Comparison of ENCODE assay signal across 8 mouse cellular contexts in the genomic region with DNA sequence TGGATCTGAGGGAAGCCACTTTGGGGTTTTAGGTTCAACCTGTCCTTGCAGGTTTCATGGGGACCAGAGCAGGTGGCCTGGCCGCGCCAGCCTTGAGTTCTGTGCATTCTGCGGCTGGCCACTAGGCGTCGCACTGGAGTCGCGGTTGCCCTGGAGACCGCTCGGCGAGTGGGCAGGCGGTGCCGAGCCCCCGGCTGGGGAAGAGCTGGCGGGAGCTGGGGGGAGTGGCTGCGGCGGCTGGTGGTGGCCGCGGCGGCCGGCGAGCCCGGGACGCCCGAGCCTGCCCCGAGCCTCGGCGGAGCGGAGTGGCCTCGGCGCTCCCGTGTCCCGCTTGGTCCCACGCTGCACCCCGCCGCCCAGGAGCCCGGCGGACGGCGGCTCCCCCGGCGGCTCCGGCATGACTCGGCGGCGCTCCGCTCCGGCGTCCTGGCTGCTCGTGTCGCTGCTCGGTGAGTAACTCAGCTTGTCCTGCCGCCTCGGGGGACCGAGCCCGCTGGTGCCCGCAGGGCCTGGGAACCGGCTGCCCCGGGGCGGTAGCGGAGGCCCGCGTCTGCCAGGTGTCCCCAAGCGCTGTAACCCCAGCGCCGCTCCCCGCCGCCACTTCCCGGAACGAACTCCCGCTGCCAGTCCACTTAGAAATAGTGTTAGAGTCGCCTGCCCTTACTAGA. TPM values are rescaled to one million over a fixed set of nuclear protein-coding genes. Genes with fewer than 3 reads are reported as not detected.
DNase-seq lines count a peak whose midpoint lies in the region; ATAC-seq and TF ChIP-seq lines count a peak whose summit lies in the region.

No protein-coding gene starts in this region.

- no peak for TF ChIP-seq POLR2A in ES-Bruce4 (IDR thresholded peaks at IDR 0.05; ENCODE audit: insufficient read depth, low read length)
- peak; percentile 49; the same call in 1 of the 2 replicates for TF ChIP-seq POLR2A in olfactory bulb, adult 2 months (IDR thresholded peaks at IDR 0.05; ENCODE audit: insufficient read depth, low read depth, low read length)
- TF ChIP-seq POLR2A in thymus, adult 2 months (IDR thresholded peaks at IDR 0.05; ENCODE audit: control insufficient read depth, extremely low read depth, insufficient read depth, low read length, poor library complexity) = no peak

- H3K27me3 ChIP-seq in ES-Bruce4 (ENCODE audit: control insufficient read depth, insufficient read depth, low read length, poor library complexity, severe bottlenecking) = peaks cover 7% of the 10 kb centered on the region
- peaks cover 38% of the 10 kb centered on the region for H3K27me3 ChIP-seq in lung, embryonic 14.5 days (ENCODE audit: insufficient read depth, low read length)
- H3K27me3 ChIP-seq in thymus, adult 2 months (ENCODE audit: control insufficient read depth, insufficient read depth, low read length) = peaks cover 3% of the 10 kb centered on the region

- TF ChIP-seq CTCF in ES-Bruce4 (IDR thresholded peaks at IDR 0.05; ENCODE audit: low read depth, low read length) = peak; percentile 93
- peak; percentile 92 for TF ChIP-seq CTCF in layer of hippocampus, adult 2 months (conservative IDR thresholded peaks at IDR 0.05)
- peak; percentile 96 for TF ChIP-seq CTCF in lung, embryonic 14.5 days (IDR thresholded peaks at IDR 0.05; ENCODE audit: low read depth)
- TF ChIP-seq CTCF in olfactory bulb, adult 2 months (IDR thresholded peaks at IDR 0.05; ENCODE audit: insufficient read depth, low read depth, low read length) = peak; percentile 95
- peak; percentile 98 for TF ChIP-seq CTCF in thymus, adult 2 months (IDR thresholded peaks at IDR 0.05; ENCODE audit: borderline replicate concordance, control insufficient read depth, extremely low read depth, insufficient read depth, low read length, poor library complexity)

- peak overlapping the region; percentile 82 for H3K9ac ChIP-seq in ES-Bruce4 (ENCODE audit: low read depth, poor library complexity, severe bottlenecking)
- H3K9ac ChIP-seq in lung, embryonic 14.5 days = peak overlapping the region; percentile 51

- no peaks in the 10 kb centered on the region for H3K4me1 ChIP-seq in ES-Bruce4 (ENCODE audit: control insufficient read depth, insufficient read depth, low read length)
- H3K4me1 ChIP-seq in lung, embryonic 14.5 days (ENCODE audit: insufficient read depth) = no peaks in the 10 kb centered on the region
- H3K4me1 ChIP-seq in olfactory bulb, adult 2 months (ENCODE audit: control insufficient read depth, insufficient read depth, low read length) = peaks cover 15% of the 10 kb centered on the region
- H3K4me1 ChIP-seq in thymus, adult 2 months (replicated peaks; ENCODE audit: control insufficient read depth, insufficient read depth, low read length) = no peaks in the 10 kb centered on the region

- peak overlapping the region; percentile 70 for H3K4me3 ChIP-seq in ES-Bruce4 (ENCODE audit: low read depth, low read length)
- H3K4me3 ChIP-seq in layer of hippocampus, adult 2 months = peak overlapping the region; percentile 93
- H3K4me3 ChIP-seq in lung, embryonic 14.5 days (ENCODE audit: low read depth, low read length) = peak overlapping the region; percentile 58
- peak overlapping the region; percentile 71 for H3K4me3 ChIP-seq in olfactory bulb, adult 2 months (ENCODE audit: insufficient read depth, low read depth, low read length)
- peak overlapping the region; percentile 41 for H3K4me3 ChIP-seq in thymus, adult 2 months (ENCODE audit: control insufficient read depth, insufficient read depth, low read length)

- TF ChIP-seq EP300 in ES-Bruce4 (IDR thresholded peaks at IDR 0.05; ENCODE audit: insufficient read depth, low read depth, low read length) = no peak

- peak; percentile 87 to 92 for DNase-seq in cerebellum, adult 18-20 months
- peak; percentile 88 for DNase-seq in forelimb bud, embryonic 11.5 days (ENCODE audit: low read depth, low spot score)
- peak; percentile 95 for DNase-seq in heart, postnatal 4 days
- DNase-seq in layer of hippocampus, adult 2 months (ENCODE audit: low spot score in 2 of 2) = peak; percentile 86 to 95
- DNase-seq in lung, embryonic 14.5 days = peak; percentile 95
- DNase-seq in thymus, adult 2 months = peak; percentile 90

- no peaks in the 10 kb centered on the region for H3K9me3 ChIP-seq in ES-Bruce4 (replicated peaks; ENCODE audit: control insufficient read depth, insufficient read depth, low read length, poor library complexity, severe bottlenecking)
- H3K9me3 ChIP-seq in lung, embryonic 14.5 days (ENCODE audit: low read depth, low read length) = no peaks in the 10 kb centered on the region

- peak; percentile 99 for ATAC-seq in lung, embryonic 14.5 days (ENCODE audit: insufficient read depth)

- under 1% methylated on average over 70 of the region's 71 CpGs for WGBS in lung, embryonic 14.5 days
- 0% methylated on average over 64 of the region's 71 CpGs for WGBS in olfactory bulb, adult 2 months
- under 1% methylated on average over 71 of the region's 71 CpGs for WGBS in thymus, adult 2 months

- no peaks in the 10 kb centered on the region for H3K36me3 ChIP-seq in ES-Bruce4 (ENCODE audit: control insufficient read depth, insufficient read depth, low read length, poor library complexity, severe bottlenecking)
- H3K36me3 ChIP-seq in lung, embryonic 14.5 days (ENCODE audit: insufficient read depth) = no peaks in the 10 kb centered on the region
- H3K36me3 ChIP-seq in thymus, adult 2 months (ENCODE audit: control insufficient read depth, insufficient read depth, low read length) = no peaks in the 10 kb centered on the region

- peak overlapping the region; percentile 98 for H3K4me2 ChIP-seq in lung, embryonic 14.5 days

- H3K27ac ChIP-seq in ES-Bruce4 (ENCODE audit: insufficient read depth, low read length) = no peak overlapping the region
- peak overlapping the region; percentile 97 for H3K27ac ChIP-seq in layer of hippocampus, adult 2 months
- H3K27ac ChIP-seq in lung, embryonic 14.5 days (ENCODE audit: low read depth) = no peak overlapping the region
- H3K27ac ChIP-seq in olfactory bulb, adult 2 months (ENCODE audit: insufficient read depth, low read depth, low read length) = peak overlapping the region; percentile 97
- H3K27ac ChIP-seq in thymus, adult 2 months (ENCODE audit: control insufficient read depth, insufficient read depth, low read length) = no peak overlapping the region

RNA-seq across cellular contexts. Expression of a gene that starts 9.8 kb away (rescaled TPM):
- polyA plus RNA-seq in ES-Bruce4 (2011; ENCODE audit: insufficient read depth, insufficient read length, low read depth, missing spikeins) = 5.0 and 6.7 TPM in 2 replicates
- under 1 TPM; 0.14 to 0.29 TPM for total RNA-seq in heart, postnatal 4 days (2021)
- total RNA-seq in layer of hippocampus, adult 2 months (2021) = 10 to 100 TPM; 44.7 to 50.7 TPM
- 0.12 and 0.18 TPM in 2 replicates for polyA plus RNA-seq in lung, embryonic 14.5 days (2014; fragmentation: Nextera tagmentation; extraction: Ambion mirVana)
- polyA plus RNA-seq in olfactory bulb, adult 2 months (2012; ENCODE audit: insufficient read depth, insufficient read length, low replicate concordance, missing spikeins) = not detected in 2 replicates
- polyA plus RNA-seq in thymus, adult 2 months (2012; rRNA removed) = 0.09 and 0.13 TPM in 2 replicates

Comparison
In these comparisons a context has a peak if more than half of its experiments do, and no peak if none do; other contexts are left out.
1. H3K27ac ChIP-seq: peak in layer of hippocampus, adult 2 months (single experiment) and olfactory bulb, adult 2 months (single experiment); none in ES-Bruce4 (single experiment), lung, embryonic 14.5 days (single experiment) and thymus, adult 2 months (single experiment).
2. H3K4me3 ChIP-seq: peak in every context shown above with its lines; median percentile 93 in layer of hippocampus, adult 2 months; 71 in olfactory bulb, adult 2 months; 70 in ES-Bruce4; 58 in lung, embryonic 14.5 days; 41 in thymus, adult 2 months.
3. Peak in every context shown above with its lines, with median percentiles within 50 percentile points of each other: CTCF ChIP-seq and DNase-seq.